Mouse (Mus musculus): ENCODE results near the gene Higd2a.

DNA sequence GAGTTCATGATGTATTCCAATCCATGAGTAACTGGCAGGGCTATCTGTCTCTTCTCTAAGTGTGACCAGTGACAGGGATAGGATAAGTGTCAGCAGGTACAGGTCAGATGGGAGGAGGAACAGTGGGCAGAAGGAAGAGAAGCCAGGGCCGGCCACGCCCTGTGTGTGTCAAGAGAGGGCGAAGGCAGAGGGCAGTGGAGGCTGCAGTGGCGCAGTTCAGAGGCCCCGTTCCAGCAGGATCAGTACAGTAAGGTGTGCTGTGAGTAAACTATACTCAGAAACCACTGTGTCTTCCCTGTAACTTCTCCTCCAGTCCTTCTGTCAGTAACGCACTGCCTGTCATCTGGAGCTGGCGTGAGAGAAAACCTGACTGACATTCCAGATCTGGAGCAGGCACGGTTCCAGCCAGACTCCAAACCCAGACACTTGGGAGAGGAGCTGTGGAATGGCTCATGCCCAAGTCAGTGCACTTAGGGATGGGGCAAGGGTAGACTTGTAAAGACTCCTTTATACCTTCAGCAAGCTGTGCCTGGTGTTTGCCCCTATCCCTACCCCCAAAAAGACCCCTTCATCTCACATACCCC, 6.2 kb downstream of the Higd2a start:
- TF ChIP-seq POLR2A (IDR thresholded peaks at IDR 0.05; ENCODE audit: low read depth, low read length) (no peak), CTCF (conservative IDR thresholded peaks at IDR 0.05 in 1 of 2, IDR thresholded peaks at IDR 0.05 in 1 of 2; ENCODE audit: low read depth in 2 of 2, low read length in 2 of 2) (no peak), SIN3A (IDR thresholded peaks at IDR 0.05; ENCODE audit: low read length) (no peak), EP300 (IDR thresholded peaks at IDR 0.05; ENCODE audit: low read length) (no peak), SMC3 (IDR thresholded peaks at IDR 0.05; ENCODE audit: low read depth, low read length) (no peak), ETS1 (conservative IDR thresholded peaks at IDR 0.05; ENCODE audit: low read depth, low read length) (no peak), BHLHE40 (IDR thresholded peaks at IDR 0.05; ENCODE audit: low read depth, low read length) (no peak)

All from CH12.LX (cell line).